Mouse (Mus musculus) frontal cortex, postnatal 25 days (tissue): ENCODE measurements around the gene Gatc.
"Not testable (repeated sequence)": the region's sequence is repeated elsewhere in the genome, so short reads cannot be mapped to it uniquely, and the experiment has no call there.

Experiments
- DNase-seq, 2 experiments: peaks; one replicate each; pipeline ENCODE4 v3.0.0; 2022; ENCODE audit warnings: low spot score in 2 of 2

The Gatc gene

DNA sequence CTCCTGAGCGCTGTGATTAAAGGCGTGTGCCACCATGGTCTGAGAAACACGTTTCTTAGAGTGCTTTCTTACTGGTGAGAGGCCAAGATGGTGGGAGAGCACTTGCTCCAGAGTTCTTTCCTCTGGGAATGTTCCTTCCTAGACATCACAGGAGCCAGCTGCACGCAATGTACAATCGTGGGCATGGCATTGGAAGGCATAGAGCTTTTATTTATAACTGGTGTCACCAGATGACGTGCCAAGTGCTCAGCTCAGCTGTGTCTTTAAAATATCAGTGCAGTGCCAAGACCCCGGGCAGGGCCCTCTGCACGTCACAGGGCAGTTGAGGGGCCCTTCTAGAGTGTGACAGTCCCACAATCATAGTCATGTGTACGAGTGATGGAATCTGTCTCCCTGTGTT is 10.0 kb downstream of the Gatc start:
- no peak for DNase-seq

GRCm38 (mm10) chr5:115327610-115328548 is 13.1 kb downstream of the Gatc start:
- peak in 1 of 2 experiments; percentile 40 for DNase-seq

DNA sequence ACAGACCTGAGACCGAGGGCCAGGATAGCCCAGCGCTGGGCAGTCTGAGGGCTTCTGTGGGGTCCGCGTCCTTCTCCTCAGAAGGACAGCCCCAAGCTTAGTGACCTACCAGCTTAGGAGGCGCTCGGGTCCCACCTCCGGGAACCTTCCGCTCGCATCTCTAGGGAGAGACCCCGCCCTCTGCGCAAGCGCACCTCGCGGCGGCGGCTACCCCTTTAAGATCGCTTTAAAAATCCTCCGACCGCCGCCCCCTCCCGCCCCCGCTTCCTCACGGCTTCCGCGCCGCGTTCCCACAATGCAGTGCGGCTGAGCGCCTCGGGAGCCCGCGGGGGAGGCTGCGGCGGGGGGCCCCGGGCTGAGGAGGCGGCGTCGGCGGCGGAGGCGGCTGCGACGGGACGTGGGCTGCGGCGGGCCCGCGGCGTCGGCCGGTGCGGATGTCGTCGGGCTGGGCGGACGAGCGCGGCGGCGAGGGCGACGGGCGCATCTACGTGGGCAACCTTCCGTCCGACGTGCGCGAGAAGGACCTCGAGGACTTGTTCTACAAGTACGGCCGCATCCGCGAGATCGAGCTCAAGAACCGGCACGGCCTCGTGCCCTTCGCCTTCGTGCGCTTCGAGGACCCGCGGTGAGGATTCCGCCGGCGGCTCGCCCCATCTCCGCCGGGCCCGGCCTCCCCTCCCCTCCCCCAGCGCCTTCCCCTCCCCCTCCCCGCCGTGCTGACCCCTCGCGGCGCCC is 13.9 kb downstream of the Gatc start, which contains the start of gene Srsf9:
Gene Srsf9, plus strand, starts transcription at position 303 of the 735 bp plus-strand sequence.
- peak; percentile 86 to 90 for DNase-seq

DNA sequence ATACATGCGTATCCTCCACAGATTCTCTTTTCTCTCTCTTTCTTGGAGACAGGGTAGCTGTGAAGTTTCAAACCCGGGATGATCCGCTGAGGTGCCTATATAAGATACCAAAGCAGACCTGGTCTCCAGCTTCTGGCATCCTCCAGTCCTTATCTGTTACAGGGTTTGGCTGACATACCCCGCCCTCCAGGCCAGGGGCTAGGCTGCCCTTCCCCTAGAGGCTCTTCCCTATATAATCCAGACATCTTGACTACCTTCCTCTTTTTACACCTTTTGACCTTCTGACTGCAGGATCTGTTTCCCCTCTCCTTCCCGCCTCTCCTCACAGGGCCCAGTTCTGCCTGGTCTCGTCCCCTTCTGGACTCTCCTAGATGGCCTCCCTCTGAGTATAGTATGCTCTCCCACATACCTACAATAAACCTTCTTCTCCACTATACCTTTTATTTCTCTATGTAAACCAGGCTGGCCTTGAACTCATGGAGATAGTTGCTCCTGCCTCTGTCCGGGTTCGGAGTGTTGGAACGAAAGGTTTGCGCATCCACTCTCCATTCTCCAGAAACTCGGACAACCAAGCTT is 14.6 kb downstream of the Gatc start:
- no peak for DNase-seq

- DNase-seq, result peak; percentile 62 to 70
These were observed 21.7 kb downstream of the Gatc start for GRCm38 (mm10) chr5:115319004-115319940.

DNA sequence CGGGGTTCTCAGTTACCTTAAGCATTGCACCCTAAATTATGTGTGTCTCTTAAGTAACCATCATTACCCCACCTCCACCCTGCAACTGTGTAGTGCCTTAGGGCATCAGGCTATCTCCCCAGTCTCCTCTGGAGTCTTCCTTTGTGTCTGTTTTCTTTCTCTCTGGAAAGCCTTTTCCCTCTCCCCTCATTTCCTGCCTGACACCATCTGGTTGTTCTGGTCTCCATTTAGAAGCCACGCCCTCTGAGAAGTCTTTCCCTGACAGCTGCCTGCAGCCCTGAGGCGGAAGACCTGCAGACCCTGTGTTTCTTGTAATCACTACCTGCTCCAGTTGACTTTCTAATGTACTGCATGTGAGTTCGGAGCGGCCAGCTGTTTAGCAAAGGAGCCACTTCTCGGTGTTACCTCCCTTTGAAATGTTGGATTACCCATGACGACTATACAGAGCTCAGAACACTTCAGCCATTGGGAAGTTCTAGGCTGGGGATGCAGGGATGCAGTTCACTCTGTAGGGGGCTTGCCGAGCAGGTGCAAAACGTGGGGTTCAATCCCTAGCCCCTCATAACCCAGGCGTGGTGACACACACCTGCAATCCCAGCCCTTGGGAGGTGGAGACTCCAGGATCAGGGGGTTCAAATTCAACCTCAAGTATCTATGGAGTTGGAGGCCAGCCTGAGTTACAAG is 23.2 kb downstream of the Gatc start:
- DNase-seq, result no peak

GRCm38 (mm10) chr5:115316968-115317644 is 23.9 kb downstream of the Gatc start:
- no peak for DNase-seq

- no peak for DNase-seq
These were observed 27.4 kb downstream of the Gatc start for GRCm38 (mm10) chr5:115313668-115313943.

- DNase-seq, result no peak
These were observed 27.9 kb downstream of the Gatc start for GRCm38 (mm10) chr5:115312816-115313667.

- no peak for DNase-seq
These were observed 28.6 kb downstream of the Gatc start for GRCm38 (mm10) chr5:115312354-115312753.

DNA sequence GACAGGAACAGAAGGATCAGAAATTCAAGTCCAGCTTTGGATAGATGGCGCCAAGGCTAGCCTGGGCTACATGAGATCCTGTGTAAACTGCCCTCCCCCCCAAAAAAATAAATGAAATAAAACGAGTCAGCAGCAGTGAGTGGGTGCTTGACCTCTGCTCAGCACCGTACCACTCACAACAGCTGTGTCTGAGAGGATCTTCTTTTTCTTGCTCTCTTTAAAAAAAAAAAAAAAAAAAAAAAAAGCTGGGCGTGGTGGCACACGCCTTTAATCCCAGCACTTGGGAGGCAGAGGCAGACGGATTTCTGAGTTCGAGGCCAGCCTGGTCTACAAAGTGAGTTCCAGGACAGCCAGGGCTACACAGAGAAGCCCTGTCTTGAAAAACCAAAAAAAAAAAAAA is 38.8 kb downstream of the Gatc start:
- DNase-seq, result not testable (repeated sequence)

- DNase-seq, result no peak
These were observed 39.4 kb downstream of the Gatc start for GRCm38 (mm10) chr5:115301615-115302014.

- DNase-seq, result peak; percentile 100
These were observed 40.0 kb downstream of the Gatc start, which contains the start of gene Dynll1 for GRCm38 (mm10) chr5:115300792-115301614. Gene Dynll1 (minus strand): TSS chr5:115300999.

DNA sequence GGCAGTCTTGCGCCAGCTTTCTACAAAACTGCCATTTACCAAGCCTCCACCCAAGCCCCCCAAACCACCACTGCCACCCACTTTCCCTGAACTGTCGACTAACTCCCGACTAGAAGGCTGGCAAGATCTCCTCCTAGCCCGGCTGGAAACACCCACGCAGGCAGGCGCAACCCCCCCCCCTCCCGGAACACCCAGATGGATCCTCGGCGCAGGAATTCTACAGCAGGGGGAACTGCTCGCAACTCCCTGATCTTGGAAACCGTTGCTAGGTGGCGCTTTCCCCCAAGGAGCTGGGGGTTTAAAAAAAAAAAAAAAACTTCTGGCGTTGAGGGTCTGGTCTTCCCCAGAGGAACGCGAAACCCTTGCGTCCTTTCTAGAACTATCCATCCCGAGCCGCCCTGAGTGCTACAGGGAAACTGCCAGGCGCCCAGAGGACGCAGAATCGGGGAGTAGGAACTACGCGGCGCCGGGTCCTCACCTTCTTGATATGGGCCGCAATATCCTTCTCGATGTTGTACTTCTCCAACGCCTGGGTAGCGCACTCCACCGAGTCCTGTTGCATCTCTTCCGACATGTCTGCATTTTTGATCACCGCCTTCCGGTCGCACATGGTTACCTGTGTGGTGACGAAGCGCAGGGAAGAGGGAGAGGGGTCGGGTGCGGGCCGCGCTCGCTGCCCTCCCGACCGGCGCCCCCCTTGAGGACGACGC is 40.8 kb downstream of the Gatc start:
- peak; percentile 32 to 43 for DNase-seq

DNA sequence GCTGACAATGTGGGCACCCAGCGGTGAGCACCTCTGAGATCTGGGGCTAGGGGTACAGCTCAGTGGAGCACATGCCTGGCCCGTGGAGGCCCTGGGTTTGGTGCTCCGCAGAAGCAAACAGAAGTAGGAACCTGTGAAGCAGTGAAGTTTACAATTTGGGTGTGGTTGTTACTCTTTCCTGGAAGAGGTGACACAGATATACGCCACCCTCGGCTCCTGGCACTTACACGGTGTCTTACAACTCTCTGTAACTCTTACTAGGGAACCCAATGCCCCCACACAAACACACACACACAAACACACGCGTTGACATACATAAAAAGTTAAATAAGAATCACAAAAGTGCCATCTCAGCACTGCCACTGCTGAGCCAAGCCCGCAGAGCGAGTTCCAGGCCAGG is 44.6 kb downstream of the Gatc start:
- DNase-seq, result no peak

- DNase-seq, result no peak
These were observed 46.8 kb downstream of the Gatc start for GRCm38 (mm10) chr5:115294173-115294572.

- no peak for DNase-seq
These were observed 56.2 kb downstream of the Gatc start for GRCm38 (mm10) chr5:115284735-115285134.
